Mouse (Mus musculus) hindlimb bud, embryonic 11.5 days (tissue): ENCODE measurements around the gene Unc45b.
"Not testable (repeated sequence)": the region's sequence is repeated elsewhere in the genome, so short reads cannot be mapped to it uniquely, and the experiment has no call there.

ENCODE experiments used
- DNase-seq: peaks from one replicate; pipeline ENCODE4 v3.0.0-alpha.2; 2012; ENCODE audit warnings: low read depth, low spot score; ENCODE audit errors: extremely low spot score

The Unc45b gene

DNA sequence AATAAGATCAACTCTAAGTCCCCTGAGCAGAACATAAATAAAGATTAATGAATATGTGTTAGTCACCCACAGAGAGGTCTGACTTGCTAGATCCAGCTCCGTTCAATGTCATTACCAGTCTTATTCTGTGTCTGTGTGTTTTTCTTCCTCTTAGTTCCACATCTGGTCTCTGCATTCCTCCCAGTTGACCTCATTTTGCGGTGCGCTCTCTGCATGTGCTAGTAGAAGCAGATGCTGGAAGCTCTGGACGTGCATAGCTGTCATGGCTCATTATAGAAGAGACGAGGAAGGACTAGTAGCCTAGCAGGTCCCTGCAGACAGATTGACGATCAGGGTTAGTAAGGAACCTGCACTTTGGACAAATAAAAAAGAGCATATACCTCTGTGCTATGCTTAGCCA is 33.0 kb downstream of the Unc45b start:
- no peak for DNase-seq

DNA sequence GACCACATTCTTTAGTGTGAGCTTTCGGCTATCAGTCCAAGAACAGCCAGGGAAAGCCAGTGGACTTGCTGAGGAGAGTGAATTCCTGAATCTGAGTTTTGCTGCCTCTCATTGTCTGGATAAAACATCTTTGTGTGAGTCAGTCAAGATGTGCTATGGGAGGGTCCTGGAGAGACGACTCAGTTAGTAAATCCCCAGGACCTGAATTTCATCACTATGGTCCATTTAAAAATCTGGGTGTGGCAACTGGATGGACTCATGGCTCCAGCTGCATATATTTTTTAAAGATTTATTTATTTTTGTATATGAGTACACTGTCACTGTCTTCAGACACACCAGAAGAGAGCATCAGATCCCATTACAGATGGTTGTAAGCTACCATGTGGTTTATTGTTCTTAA is 35.3 kb downstream of the Unc45b start:
- no peak for DNase-seq

DNA sequence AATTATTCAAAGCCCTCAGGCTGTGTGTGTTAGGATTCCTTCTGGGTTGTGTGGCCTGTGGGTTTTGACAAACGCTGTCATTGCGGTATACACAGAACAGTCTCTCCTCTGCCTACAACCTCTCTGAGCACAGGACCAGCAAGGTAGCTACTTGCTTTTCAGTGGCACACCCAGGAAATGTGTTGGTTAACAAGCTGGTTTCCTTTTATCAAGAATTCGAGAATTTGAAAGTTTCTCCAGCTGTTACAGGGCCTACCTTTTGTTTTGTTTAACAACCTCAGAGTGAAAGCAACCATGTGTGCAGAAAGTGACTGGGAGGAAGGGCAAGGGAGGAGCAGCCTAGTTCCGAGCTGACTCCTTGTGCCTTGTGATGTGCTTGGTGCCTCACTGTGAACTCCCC is 37.1 kb downstream of the Unc45b start:
- DNase-seq = no peak

DNA sequence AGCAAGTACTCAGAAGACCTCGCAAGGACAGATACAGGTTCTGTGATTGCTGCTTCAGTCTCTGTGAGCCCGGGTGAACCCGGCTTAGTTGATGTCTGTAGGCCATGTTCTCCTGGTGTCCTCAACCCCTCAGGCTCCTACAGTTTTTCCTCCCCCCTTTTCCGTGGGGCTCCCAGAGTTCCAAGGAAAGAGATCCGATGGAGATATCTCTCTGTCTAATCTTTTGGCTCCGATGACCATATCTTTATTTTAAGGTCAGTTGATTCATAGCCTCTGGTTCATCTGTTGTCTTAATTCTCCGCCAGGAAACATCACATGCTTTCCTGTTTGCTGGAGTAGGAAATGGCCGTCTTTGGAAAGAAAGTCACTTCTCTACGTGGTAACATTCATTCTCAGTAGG is 38.7 kb downstream of the Unc45b start:
- DNase-seq = no peak

DNA sequence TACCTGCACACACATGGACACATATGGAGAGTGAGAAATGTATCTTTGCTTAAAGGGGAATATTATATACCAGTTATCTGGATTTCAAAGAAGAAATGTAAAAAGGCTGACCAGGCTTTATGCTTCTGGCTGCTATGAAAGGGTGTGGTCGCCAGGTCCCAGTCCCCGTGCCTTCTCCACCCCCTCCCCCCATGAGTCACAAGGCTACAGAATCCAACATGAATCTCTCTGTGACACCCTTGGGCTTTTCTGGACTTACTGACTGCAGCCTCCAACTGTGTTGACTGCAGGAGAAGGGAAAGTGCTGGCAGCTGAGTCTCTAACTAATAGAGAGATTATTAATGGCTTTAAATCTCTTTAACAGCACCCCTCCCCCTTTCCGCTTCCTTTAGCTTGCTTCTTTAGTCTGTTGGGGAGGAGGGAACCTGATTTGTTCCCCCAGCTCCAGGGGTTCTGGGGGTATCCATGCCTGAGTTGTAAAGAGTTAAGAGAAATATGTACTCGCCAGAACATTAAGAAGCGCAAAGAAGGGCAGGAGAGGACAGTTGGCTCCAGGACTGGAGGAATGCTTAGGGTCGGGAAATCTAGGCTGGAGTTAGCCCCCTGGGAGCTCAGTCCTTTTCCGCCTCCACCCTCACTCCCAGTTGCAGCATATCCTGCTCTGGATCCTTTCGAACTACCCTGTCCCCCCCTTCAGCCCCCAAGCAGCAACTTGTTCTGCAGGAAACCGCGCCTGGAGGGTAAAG is 40.6 kb downstream of the Unc45b start, which contains the start of gene Slfn5:
TSS of gene Slfn5 (plus strand) at position 614 of the 746 bp plus-strand sequence.
- no peak for DNase-seq

DNA sequence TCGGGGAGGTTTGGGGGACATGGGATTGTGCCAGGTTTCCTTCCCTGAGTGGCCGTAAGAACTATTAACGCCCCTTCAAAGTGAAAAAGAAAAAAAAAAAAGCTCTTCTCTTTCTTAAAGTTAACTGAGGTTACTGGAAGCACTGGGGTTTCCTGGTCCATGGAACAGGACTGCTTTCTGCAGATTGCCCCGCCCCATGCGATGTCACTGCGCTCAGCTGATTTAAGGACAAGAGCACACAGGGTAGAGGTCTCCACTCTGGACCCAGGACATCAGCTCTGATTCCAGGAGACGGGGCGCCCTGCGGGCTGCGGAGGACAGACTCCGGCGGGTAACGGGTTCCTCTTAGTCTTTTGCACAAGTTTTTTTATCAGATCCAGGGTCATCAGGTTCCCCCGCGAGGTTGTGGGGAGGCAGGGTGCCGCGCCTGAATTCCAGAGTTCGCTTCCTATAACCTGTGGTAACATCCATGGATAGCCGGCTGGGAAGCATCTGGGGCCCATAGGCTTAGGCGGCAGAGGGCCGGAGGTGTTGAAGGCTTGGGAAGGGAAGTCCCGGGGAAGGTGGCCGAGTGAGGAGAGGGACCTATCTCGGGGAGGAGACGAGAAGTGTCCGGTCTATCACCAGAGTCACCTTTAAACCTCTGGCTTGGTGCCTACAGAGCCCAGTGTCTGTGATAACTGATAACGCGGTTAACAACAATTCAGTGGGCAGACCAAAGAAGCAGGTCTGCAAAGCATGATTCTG is 41.7 kb downstream of the Unc45b start:
- no peak for DNase-seq

DNA sequence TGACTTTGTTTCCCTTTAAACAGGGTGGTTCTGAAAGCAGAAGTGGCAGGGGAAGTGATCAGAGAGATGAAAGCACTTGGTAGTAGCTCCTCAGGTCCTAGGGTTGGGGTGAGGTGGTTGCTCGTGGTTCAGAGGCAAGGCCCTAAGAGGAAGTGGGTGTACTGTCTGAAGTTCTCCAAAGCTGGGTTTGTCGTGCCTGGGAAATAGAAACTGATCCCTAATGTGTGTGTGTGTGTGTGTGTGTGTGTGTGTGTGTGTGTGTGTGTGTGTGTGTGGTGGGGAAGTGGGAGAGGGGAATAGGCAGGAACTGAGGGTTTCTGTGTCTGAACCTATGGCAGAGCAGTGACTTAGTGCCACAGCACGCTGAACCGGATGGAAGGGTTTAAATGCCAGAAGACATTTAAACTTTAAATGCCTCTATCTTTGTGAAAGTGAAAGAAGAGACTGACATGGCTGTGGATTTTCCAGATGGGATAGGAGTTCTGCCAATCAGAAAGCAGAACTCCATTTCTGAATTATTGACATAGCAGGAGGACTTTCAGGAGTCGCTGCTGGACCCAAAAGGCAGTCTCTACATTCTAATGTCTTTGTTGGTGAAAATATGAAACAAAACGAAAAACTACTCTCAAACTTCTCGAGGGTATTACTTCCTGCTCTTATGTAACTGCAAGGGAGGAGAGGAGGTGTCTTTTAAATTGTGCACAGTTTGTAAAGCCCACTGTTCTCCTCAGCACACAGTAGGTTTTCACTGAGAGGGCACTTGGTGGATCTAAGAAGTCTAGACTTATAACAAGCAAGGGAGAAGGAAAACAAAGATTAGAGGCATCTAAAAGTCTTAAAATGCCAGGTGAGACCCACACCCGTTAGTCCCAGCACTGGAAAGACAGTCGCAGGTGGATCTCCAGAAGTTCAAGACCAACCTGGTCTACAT is 42.5 kb downstream of the Unc45b start:
- no peak for DNase-seq

DNA sequence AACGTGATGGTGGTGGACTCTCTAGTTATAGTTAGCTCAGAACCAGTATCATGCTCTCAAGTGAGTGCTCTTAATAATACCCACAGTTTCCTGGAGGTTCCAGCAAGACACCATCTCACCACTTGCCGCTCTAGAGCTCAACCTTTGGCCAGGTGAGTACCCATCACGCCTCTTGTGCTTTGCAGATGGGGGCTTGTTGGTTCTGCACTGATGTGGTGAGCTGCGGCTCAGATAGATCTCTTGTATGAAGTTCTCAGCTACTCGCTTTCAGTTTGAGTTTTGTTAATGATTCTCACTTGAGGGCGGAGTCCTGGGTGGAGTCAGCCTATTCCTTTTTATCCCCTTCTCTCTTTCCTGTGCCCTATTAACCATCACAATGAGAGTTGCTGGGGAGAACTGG is 44.3 kb downstream of the Unc45b start:
- no peak for DNase-seq

DNA sequence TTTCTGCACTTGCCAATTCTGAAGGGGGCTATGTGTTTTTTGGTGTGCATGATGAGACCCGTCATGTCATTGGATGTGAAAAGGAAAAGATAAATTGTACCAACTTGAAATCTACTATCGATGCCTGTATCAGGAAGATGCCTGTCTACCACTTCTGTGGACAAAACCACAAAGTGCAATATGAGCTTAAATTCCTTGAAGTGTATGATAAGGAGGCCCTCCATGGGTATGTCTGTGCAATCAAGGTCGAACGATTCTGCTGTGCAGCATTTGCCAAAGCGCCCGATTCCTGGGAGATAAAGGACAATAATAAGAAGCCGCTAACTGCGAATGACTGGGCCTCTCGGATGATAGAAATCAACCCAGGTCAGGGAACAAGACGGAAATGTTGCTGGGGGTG is 46.6 kb downstream of the Unc45b start:
- no peak for DNase-seq

DNA sequence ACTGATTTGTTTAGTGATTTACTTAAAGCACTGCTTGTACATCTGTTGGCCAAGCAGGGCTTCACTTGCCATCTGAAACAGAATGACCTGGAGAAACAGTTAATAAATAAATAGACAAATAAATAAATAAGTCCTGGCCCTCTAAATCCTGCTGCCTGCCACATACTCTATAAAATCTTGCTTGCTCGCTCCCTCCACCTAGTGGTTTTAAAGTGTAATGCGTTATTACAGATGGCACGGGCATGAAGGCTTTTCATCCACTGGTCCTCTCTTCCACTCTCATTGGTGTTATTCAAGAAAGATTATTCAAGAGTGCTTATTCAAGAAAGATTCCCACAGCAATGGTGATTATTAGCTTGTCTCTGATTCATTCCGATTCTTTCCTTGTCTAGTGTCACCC is 49.3 kb downstream of the Unc45b start:
- no peak for DNase-seq

DNA sequence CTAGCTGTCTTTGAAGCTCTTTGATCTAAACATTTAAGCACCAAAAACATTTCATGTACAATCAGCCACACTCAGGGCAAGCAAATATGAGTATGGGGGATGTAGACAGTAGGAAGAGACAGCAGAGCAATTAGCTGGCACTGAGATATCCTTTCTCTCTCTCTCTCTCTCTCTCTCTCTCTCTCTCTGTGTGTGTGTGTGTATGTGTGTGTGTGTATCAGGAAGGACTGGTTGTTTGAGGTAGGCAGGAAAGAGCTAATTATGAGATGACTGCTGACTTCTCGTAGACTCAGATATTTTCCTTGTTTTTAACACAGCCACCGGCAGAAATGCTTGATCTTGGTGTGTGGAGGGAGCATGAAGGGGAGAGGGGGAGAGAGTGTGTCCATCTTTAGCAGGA is 51.4 kb downstream of the Unc45b start:
- DNase-seq = no peak

DNA sequence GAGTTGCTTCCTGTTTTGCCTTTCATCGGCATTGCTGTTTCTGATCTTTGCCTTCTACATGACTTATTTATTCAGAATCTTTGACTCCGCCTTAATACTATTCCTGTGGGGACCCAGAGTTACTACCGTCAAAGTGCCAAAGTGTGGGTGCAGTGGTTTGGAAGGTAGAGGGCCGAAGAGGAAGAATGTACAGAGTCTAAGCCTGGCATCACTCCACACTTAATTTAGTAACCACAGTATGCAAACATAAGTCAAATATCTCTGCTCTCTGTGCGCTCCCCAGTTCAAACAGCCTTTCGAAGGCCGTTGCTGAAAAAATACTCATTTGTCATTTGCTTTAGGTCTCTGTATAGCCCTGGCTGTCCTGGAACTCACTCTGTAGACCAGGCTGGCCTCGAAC is 51.9 kb downstream of the Unc45b start:
- no peak for DNase-seq

DNA sequence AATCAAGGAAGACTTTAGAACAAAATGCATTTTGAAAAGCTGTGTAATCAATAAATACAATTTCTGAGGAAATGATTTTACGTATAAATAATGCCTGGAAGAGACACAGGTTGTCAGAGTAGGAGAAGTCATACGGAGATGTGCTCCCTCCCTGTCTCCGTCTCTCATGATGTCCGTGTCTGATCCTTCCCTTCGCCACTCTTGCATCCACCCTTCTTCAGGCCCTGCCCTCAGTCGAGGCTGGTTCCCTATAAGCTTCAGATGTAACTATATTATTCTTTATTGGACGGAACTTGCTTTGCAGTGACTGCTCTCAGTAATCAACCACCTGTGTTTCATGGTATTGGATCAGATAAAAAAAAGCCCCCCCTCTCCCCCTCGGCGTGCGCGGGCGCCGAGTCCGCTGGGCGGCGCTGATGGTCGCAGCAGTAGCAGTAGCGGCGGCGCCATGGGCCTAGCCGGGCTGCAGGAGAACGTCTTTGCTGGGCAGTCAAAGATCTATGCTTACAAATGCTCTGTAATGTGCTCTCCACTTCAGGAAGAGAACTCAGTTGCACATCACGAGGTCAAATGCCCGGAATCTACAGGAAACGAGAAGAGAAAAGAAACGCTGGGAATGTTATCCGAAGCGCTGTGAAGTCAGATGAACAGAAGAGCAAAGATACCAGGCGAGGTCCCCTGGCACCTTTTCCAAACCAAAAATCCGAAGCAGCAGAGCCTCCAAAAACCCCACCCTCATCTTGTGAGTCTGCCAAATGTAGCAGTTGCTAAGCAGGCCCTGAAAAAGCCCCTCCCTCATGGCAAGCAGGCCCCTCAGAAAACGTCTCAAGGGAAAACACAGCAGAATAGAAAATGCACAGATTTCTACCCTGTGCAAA is 60.6 kb downstream of the Unc45b start:
- DNase-seq = no peak

DNA sequence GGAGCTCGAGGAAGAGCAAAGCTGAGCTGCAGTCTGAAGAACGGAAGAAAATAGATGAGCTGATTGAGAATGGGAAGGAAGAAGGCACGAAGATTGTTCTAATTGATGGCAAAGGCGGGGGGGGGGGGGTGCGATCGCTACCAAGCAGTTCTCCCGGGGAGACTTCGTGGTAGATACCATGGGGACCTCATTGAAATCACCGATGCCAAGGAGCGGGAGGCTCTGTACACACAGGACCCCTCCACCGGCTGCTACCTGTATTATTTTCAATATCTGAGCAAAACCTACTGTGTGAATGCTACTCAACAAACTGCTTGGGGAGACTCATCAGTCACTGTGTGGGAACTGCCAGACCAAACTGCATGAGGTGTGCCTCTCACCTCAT is 61.2 kb downstream of the Unc45b start:
- DNase-seq = no peak

DNA sequence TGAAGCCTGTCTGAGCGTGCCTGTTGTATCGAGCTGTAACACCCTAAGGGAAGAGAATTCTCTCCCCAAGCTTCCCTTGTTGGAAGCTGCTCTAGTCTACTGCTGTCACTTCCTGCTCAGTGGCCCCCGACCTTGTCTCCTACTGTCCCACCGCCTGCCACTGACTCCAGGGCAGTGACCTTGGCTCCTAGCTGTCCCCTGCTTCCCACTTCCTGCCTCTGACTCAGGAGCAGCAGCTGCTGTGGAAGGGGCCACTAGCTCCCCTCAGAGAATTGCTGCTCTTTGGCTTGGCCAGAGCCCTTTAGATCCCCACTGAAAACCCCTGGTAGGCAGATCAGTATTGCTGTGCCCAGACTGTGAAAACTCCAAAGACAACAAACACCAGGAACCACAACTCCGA is 63.6 kb downstream of the Unc45b start:
- DNase-seq = no peak

DNA sequence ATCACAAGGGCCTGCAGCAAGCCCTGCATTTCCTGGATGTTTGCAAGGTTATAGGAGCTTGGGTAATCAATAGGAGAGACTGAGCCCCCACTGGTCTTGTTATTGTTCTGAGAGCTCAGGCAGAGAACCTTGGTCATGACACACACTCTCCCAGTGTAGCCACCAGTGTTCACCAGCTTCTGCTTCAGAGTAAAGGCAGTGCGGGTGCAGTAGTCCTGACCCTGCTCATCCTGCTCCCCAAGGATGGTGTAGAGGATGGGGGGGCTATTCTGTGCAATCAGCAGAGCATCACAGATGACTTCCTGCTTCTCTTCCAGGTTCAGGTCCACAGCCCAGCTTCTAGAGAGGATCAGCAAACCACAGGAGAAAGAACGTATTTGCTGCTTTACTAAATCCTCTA is 72.1 kb downstream of the Unc45b start:
- not testable (repeated sequence) for DNase-seq

DNA sequence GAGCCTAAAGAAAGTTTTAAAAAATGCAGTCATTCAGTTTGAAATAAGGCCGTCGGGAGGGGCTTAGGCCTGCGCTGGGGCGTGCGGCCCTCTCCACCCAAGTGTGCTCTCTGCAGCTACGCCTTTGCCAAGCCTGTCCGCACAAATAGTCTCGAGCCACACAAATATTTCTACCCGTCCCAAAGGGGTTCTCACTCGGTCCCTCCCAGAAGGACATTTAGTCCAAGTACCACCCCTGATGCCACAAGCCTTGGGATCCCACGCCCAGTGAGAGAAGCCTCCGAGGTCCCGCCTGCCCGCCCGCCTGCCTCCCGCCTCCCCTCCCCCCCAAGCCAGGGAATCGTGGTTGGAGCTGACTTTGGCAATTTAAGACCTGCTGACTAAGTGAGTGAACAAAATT is 72.8 kb downstream of the Unc45b start:
- no peak for DNase-seq

DNA sequence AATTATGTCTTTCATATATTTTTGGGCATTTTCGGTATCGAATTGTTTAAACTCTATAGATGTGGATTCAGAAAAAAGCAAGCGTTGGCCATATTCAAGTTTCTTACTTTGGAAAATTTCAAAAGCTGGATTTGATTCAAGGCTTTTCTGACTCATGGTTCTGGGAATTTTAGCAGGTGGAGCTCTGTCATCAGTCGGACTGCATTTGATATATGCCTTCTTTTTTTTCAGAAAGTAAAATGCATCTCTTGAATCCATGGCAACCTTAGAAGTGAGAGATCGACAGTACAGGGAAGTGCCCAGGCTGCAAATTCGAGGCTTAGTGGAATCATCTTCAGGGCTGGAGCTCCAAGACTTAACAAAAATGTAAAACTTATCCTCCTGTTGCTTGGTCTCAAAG is 77.3 kb downstream of the Unc45b start:
- no peak for DNase-seq

DNA sequence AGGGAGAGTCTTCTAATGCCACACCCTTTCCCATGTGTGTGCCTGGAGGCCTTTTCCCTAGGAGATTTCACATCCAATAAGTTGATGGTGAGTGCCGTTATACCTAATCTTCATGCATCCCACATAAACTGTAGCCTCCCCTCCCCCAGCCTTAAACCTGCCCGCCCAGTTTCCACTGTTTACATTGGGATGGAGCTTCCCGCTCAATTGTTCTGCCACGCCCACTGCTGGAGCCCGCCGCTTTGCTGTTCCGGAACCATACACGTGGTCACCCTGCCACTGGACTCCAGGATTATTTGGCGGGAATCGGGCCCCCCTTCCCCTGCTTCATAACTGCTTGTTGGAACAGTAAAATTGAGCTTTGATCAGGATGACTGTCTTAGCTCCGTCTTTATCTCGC is 79.0 kb downstream of the Unc45b start:
- no peak for DNase-seq

DNA sequence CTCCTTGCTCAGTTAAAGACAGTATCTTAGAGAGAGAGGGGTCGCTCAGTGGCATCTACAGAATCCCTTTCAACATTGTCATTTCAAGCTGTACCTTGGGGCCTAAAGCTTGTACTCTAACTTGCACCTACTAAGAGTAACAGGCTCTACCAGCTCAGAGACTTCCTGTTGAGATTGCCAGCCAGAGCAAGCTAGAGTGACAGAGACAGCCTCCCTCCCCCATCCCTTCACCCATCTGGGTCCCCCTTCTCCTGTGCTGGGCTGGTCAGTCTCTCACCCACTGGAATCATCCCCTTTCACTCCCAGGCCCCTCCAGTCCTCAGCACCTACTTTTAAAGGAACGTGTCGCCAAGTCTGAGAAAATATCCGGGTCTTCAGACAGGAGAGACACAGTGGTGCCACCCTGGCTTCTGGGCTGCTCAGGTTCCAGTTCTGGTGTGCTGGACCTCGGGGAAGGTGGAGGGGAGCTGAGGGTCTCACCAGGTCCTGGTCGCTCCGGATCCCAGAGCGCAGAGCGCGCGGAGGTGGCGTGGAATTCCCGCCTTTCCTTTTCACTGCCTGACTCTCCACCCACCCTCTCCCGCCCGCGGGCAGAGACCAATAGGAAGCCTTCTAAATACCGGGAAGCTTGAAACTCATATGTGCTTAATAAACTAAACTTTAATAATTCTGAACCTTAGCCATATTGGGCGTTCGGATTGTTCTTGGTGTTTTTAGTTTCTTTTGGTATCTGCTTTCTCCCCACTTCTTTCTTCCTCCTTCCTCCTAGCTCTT is 80.4 kb downstream of the Unc45b start:
- DNase-seq = not testable (repeated sequence)
